Mouse (Mus musculus): ENCODE measurements around the gene Col2a1.

Gene Col2a1

GRCm38 (mm10) chr15:97956416-97956815 is 48.1 kb downstream of the Col2a1 start:
- no peak for DNase-seq

- DNase-seq: no peak
Observed at GRCm38 (mm10) chr15:97955742-97956141, 48.8 kb downstream of the Col2a1 start.

GRCm38 (mm10) chr15:97955286-97955685 is 49.2 kb downstream of the Col2a1 start:
- DNase-seq: no peak

GRCm38 (mm10) chr15:97954671-97955070 is 49.8 kb downstream of the Col2a1 start:
- no peak for DNase-seq

- no peak for DNase-seq
Observed at GRCm38 (mm10) chr15:97952889-97953189, 51.7 kb downstream of the Col2a1 start.

GRCm38 (mm10) chr15:97952137-97952888 is 52.2 kb downstream of the Col2a1 start:
- DNase-seq: peak; percentile 66

GRCm38 (mm10) chr15:97950240-97950639 is 54.3 kb downstream of the Col2a1 start:
- no peak for DNase-seq

- DNase-seq: no peak
Observed at GRCm38 (mm10) chr15:97949706-97950105, 54.8 kb downstream of the Col2a1 start.

GRCm38 (mm10) chr15:97948720-97949119 is 55.8 kb downstream of the Col2a1 start:
- DNase-seq: no peak

- no peak for DNase-seq
Observed at GRCm38 (mm10) chr15:97945656-97946315, 58.7 kb downstream of the Col2a1 start.

GRCm38 (mm10) chr15:97944919-97945574 is 59.4 kb downstream of the Col2a1 start:
- DNase-seq: no peak

GRCm38 (mm10) chr15:97943356-97943755 is 61.1 kb downstream of the Col2a1 start:
- no peak for DNase-seq

- DNase-seq: no peak
Observed at GRCm38 (mm10) chr15:97942538-97942937, 62.0 kb downstream of the Col2a1 start.

- DNase-seq: no peak
Observed at GRCm38 (mm10) chr15:97941306-97941705, 63.2 kb downstream of the Col2a1 start.

- DNase-seq: no peak
Observed at GRCm38 (mm10) chr15:97940088-97940487, 64.4 kb downstream of the Col2a1 start.

GRCm38 (mm10) chr15:97938580-97938979 is 65.9 kb downstream of the Col2a1 start:
- DNase-seq: no peak

- no peak for DNase-seq
Observed at GRCm38 (mm10) chr15:97932441-97932840, 72.1 kb downstream of the Col2a1 start.

- no peak for DNase-seq
Observed at GRCm38 (mm10) chr15:97929259-97929824, 75.2 kb downstream of the Col2a1 start.

- DNase-seq: no peak
Observed at GRCm38 (mm10) chr15:97927821-97928220, 76.7 kb downstream of the Col2a1 start.

GRCm38 (mm10) chr15:97927018-97927417 is 77.5 kb downstream of the Col2a1 start:
- no peak for DNase-seq
